13 mouse cellular contexts compared by ENCODE assay signal in the genomic region with DNA sequence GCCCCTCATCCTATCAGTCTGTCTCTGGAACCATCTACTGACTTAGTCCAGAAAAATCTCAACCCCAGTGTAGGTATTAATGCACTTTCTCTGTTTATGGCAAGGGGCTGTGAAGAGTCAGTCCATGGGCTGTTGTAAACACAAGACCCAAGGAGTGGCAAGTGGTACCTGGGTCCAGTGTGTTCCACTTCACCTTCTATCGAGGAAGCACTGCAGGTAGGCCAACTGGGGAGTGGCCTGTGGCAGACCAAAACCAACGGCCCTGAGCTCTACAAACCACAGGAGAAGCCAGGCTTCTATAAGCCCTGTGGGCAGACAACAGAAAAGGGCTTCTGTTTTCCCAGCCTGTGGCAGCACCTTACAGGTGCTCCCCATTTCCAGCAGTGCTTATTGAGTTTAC. TPM values are rescaled to one million over a fixed set of nuclear protein-coding genes. Genes with fewer than 3 reads are reported as not detected.
DNase-seq lines count a peak whose midpoint lies in the region; ATAC-seq and TF ChIP-seq lines count a peak whose summit lies in the region.
"Had no signal": no experiment of that assay in that cellular context is flagged by ENCODE, and none has a peak within 500 bp of the region (broad histone marks: within the 10 kb centered on the region; RNA-seq: fewer than 3 reads in every experiment).

No protein-coding gene starts in this region.

- no peaks in the 10 kb centered on the region for H3K27me3 ChIP-seq in heart, embryonic 16.5 days (ENCODE audit: control insufficient read depth, insufficient read depth, low read length)
- H3K27me3 ChIP-seq in liver, postnatal 0 days (ENCODE audit: insufficient read depth, low read length), result no peaks in the 10 kb centered on the region
- no peaks in the 10 kb centered on the region for H3K27me3 ChIP-seq in liver, embryonic 12.5 days (replicated peaks)
- H3K27me3 ChIP-seq in intestine, embryonic 15.5 days (replicated peaks), result no peaks in the 10 kb centered on the region
- H3K27me3 ChIP-seq in stomach, embryonic 15.5 days (replicated peaks), result no peaks in the 10 kb centered on the region
- H3K27me3 ChIP-seq: heart, embryonic 12.5 days; limb, embryonic 12.5 days had no signal

- TF ChIP-seq CTCF in liver, postnatal 0 days (IDR thresholded peaks at IDR 0.05; ENCODE audit: low read depth), result no peak

- ATAC-seq in heart, embryonic 16.5 days (replicated peaks; ENCODE audit: extremely low read depth, insufficient read depth, low FRiP score), result no peak
- ATAC-seq in liver, postnatal 0 days, result no peak
- ATAC-seq in liver, embryonic 12.5 days, result no peak
- ATAC-seq in intestine, embryonic 15.5 days, result no peak
- no peak for ATAC-seq in stomach, embryonic 15.5 days (ENCODE audit: insufficient read depth, low FRiP score, low read depth)
- ATAC-seq: CD4-positive, CD25-positive, alpha-beta regulatory T cell, adult 4 months had no signal

- H3K4me2 ChIP-seq in heart, embryonic 16.5 days (ENCODE audit: low read depth, low read length), result no peak overlapping the region
- no peak overlapping the region for H3K4me2 ChIP-seq in liver, postnatal 0 days (ENCODE audit: low read depth, low read length)
- H3K4me2 ChIP-seq in liver, embryonic 12.5 days, result no peak overlapping the region
- no peak overlapping the region for H3K4me2 ChIP-seq in intestine, embryonic 15.5 days (replicated peaks)
- no peak overlapping the region for H3K4me2 ChIP-seq in stomach, embryonic 15.5 days
- H3K4me2 ChIP-seq: heart, embryonic 12.5 days; limb, embryonic 12.5 days had no signal

- peaks cover 24% of the 10 kb centered on the region for H3K4me1 ChIP-seq in heart, embryonic 16.5 days (ENCODE audit: control insufficient read depth, insufficient read depth, low read length)
- peaks cover 16% of the 10 kb centered on the region for H3K4me1 ChIP-seq in liver, postnatal 0 days (ENCODE audit: insufficient read depth)
- H3K4me1 ChIP-seq in liver, embryonic 12.5 days, result peaks cover 35% of the 10 kb centered on the region
- peaks cover 30% of the 10 kb centered on the region for H3K4me1 ChIP-seq in intestine, embryonic 15.5 days (replicated peaks)
- H3K4me1 ChIP-seq in stomach, embryonic 15.5 days, result peaks cover 26% of the 10 kb centered on the region
- H3K4me1 ChIP-seq: midbrain, embryonic 10.5 days had no signal

- WGBS in heart, embryonic 16.5 days, result 74% methylated on average over 2 of the region's 2 CpGs
- WGBS in liver, postnatal 0 days (ENCODE audit: insufficient replicate concordance), result 62% methylated on average over 2 of the region's 2 CpGs
- WGBS in liver, embryonic 12.5 days (ENCODE audit: insufficient replicate concordance), result 75% methylated on average over 2 of the region's 2 CpGs
- 74% methylated on average over 2 of the region's 2 CpGs for WGBS in intestine, embryonic 15.5 days
- 77% methylated on average over 2 of the region's 2 CpGs for WGBS in stomach, embryonic 15.5 days

- no peak overlapping the region for H3K9ac ChIP-seq in heart, embryonic 16.5 days (ENCODE audit: low read length)
- no peak overlapping the region for H3K9ac ChIP-seq in liver, postnatal 0 days (replicated peaks)
- no peak overlapping the region for H3K9ac ChIP-seq in liver, embryonic 12.5 days
- no peak overlapping the region for H3K9ac ChIP-seq in intestine, embryonic 15.5 days
- H3K9ac ChIP-seq in stomach, embryonic 15.5 days, result no peak overlapping the region
- H3K9ac ChIP-seq: heart, embryonic 12.5 days; limb, embryonic 12.5 days had no signal

- H3K27ac ChIP-seq in heart, embryonic 16.5 days (ENCODE audit: low read length), result peak overlapping the region; percentile 19
- peak overlapping the region; percentile 66 for H3K27ac ChIP-seq in liver, postnatal 0 days (ENCODE audit: low read depth)
- no peak overlapping the region; the same call in 1 of the 2 replicates for H3K27ac ChIP-seq in liver, embryonic 12.5 days
- peak overlapping the region; percentile 75 for H3K27ac ChIP-seq in intestine, embryonic 15.5 days
- H3K27ac ChIP-seq in stomach, embryonic 15.5 days, result peak overlapping the region; percentile 85
- H3K27ac ChIP-seq: limb, embryonic 12.5 days; midbrain, embryonic 10.5 days had no signal

- no peak for DNase-seq in heart, postnatal 36 days
- no peak for DNase-seq in liver, postnatal 0 days
- no peak for DNase-seq in ovary, postnatal 36 days (ENCODE audit: low spot score)
- DNase-seq: retina, postnatal 1 day; thymus, postnatal 36 days had no signal

- H3K9me3 ChIP-seq in heart, embryonic 16.5 days (replicated peaks; ENCODE audit: control insufficient read depth, low read length), result no peaks in the 10 kb centered on the region
- H3K9me3 ChIP-seq in liver, postnatal 0 days (ENCODE audit: low read length), result no peaks in the 10 kb centered on the region
- H3K9me3 ChIP-seq in liver, embryonic 12.5 days (replicated peaks), result no peaks in the 10 kb centered on the region
- no peaks in the 10 kb centered on the region for H3K9me3 ChIP-seq in intestine, embryonic 15.5 days
- H3K9me3 ChIP-seq in stomach, embryonic 15.5 days, result no peaks in the 10 kb centered on the region
- H3K9me3 ChIP-seq: heart, embryonic 12.5 days; limb, embryonic 12.5 days; midbrain, embryonic 10.5 days had no signal

- H3K4me3 ChIP-seq in heart, embryonic 16.5 days (ENCODE audit: low read length), result no peak overlapping the region
- no peak overlapping the region for H3K4me3 ChIP-seq in liver, postnatal 0 days (ENCODE audit: low read depth, low read length)
- no peak overlapping the region for H3K4me3 ChIP-seq in liver, embryonic 12.5 days
- H3K4me3 ChIP-seq in intestine, embryonic 15.5 days (replicated peaks), result no peak overlapping the region
- no peak overlapping the region for H3K4me3 ChIP-seq in stomach, embryonic 15.5 days (replicated peaks)
- H3K4me3 ChIP-seq: heart, embryonic 12.5 days; limb, embryonic 12.5 days; midbrain, embryonic 10.5 days had no signal

- intact Hi-C loops in heart, postnatal 36 days (cut with DNase I), result no loop called here

- TF ChIP-seq EP300 in liver, postnatal 0 days (IDR thresholded peaks at IDR 0.05; ENCODE audit: low read depth), result no peak

- 0 out of 2 replicates have a peak, but pooled peaks cover 4% of the 10 kb centered on the region for H3K36me3 ChIP-seq in heart, embryonic 16.5 days (ENCODE audit: control insufficient read depth, insufficient read depth)
- H3K36me3 ChIP-seq in liver, postnatal 0 days (replicated peaks; ENCODE audit: insufficient read depth, low read length), result peaks cover 13% of the 10 kb centered on the region
- peaks cover 97% of the 10 kb centered on the region for H3K36me3 ChIP-seq in liver, embryonic 12.5 days
- H3K36me3 ChIP-seq in intestine, embryonic 15.5 days, result no peaks in the 10 kb centered on the region
- 0 out of 2 replicates have a peak, but pooled peaks cover 2% of the 10 kb centered on the region for H3K36me3 ChIP-seq in stomach, embryonic 15.5 days

RNA-seq across cellular contexts. Expression of gene Susd2, which starts 33.8 kb away (rescaled TPM):
- 12.4 and 13.3 TPM in 2 replicates for polyA plus RNA-seq in heart, embryonic 16.5 days (2015; fragmentation: Nextera tagmentation; extraction: Ambion mirVana)
- total RNA-seq in heart, postnatal 36 days (2021), result 1 to 10 TPM; 1.4 to 1.8 TPM
- 1.6 TPM in 2 replicates for polyA plus RNA-seq in liver, postnatal 0 days (2015; fragmentation: Nextera tagmentation; extraction: Ambion mirVana)
- polyA plus RNA-seq in liver, embryonic 12.5 days (2016; fragmentation: Nextera tagmentation; extraction: Ambion mirVana), result 0.69 and 1.1 TPM in 2 replicates
- 13.4 and 13.9 TPM in 2 replicates for polyA plus RNA-seq in intestine, embryonic 15.5 days (2015; fragmentation: Nextera tagmentation; extraction: Ambion mirVana)
- 11.7 and 11.8 TPM in 2 replicates for polyA plus RNA-seq in stomach, embryonic 15.5 days (2015; fragmentation: Nextera tagmentation; extraction: Ambion mirVana)
